Mouse (Mus musculus): ENCODE measurements around the gene Mrc1. TPM values are rescaled to one million over a fixed set of nuclear protein-coding genes. Genes with fewer than 3 reads are reported as not detected.

The Mrc1 gene
- 3.4 and 5.6 TPM in 2 replicates for total RNA-seq (2023)

GRCm38 (mm10) chr2:14229149-14229548 is at the start of gene Mrc1:
TSS of gene Mrc1 (plus strand) at chr2:14229392.

Other genes with a start within 250 kb of the Mrc1 start
- gene Hacd1, start 173.3 kb upstream of the Mrc1 start, total RNA-seq (2023), result 3.3 and 4.5 TPM in 2 replicates
- gene Stam, start 155.3 kb upstream of the Mrc1 start, total RNA-seq (2023), result 26.1 and 29.5 TPM in 2 replicates
- 0.11 TPM in 1 of 2 replicates, not detected in the other for gene Tmem236, start 54.9 kb upstream of the Mrc1 start, total RNA-seq (2023)
- not detected in 2 replicates for gene Slc39a12, start 158.9 kb downstream of the Mrc1 start, total RNA-seq (2023)

Data from neutrophil, adult 65 days (primary cell).